Mouse (Mus musculus): ENCODE results near the gene Hmmr.
"Not testable (repeated sequence)": the region's sequence is repeated elsewhere in the genome, so short reads cannot be mapped to it uniquely, and the experiment has no call there.

The Hmmr gene

DNA sequence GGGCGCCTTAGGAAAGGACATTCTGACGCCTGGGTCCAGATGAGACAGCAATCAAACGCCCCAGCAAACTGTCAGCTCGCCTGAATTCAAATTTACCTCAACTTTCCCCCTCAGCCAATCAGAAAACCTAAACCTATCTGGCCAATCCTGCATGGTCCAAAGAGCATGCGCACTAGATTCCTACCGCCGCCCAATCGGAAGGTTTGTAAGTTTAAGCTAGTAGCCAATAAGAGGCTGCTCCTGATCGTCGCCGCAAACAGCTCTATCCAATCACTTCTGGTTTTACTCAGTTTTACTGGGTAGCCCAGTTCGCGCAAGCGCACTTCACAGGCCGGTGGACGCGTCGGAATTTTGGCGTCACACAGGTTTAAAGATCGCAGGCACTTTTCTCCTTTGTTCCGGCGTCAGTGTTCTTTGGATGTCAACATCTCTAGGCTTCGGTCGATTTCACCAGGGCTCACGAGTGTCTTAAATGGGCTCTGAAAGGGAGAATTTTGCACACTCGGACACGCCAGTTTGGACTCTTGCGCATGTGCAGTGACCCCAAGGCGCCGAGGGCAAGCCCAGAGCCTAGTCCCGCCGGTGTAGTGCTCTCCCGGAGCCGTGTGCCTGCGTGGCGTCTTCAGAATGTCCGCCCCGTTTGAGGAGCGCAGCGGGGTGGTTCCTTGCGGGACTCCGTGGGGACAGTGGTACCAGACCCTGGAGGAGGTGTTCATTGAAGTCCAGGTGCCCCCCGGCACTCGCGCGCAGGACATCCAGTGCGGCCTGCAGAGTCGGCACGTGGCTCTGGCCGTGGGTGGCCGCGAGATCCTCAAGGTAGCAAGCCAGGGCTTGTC is at the start of gene Hmmr, which contains the start of gene Nudcd2:
Hmmr (minus strand) TSS at position 84 of the 836 bp plus-strand sequence.
Nudcd2 (plus strand) TSS at position 329 of the 836 bp plus-strand sequence.
- peak; percentile 91 for DNase-seq (ENCODE audit: low spot score)

DNA sequence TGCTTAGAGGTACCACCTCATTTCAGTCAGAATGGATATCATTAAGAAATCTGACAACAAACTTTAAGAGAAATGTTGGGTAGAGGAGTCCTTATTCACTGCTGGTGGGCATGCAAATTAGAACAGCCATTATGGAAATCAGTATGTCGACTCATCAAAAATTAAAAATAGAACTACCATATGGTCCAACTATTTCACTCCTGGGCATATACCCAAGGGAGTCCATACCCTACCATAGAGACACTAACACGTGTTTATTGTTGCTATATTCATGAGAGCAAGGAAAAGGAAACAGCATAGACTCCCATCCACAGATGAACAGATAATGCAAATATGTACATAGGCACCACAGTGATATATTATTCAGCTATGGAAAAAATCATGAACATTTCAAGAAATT is 48.6 kb upstream of the Hmmr start:
- no peak for DNase-seq (ENCODE audit: low spot score)

DNA sequence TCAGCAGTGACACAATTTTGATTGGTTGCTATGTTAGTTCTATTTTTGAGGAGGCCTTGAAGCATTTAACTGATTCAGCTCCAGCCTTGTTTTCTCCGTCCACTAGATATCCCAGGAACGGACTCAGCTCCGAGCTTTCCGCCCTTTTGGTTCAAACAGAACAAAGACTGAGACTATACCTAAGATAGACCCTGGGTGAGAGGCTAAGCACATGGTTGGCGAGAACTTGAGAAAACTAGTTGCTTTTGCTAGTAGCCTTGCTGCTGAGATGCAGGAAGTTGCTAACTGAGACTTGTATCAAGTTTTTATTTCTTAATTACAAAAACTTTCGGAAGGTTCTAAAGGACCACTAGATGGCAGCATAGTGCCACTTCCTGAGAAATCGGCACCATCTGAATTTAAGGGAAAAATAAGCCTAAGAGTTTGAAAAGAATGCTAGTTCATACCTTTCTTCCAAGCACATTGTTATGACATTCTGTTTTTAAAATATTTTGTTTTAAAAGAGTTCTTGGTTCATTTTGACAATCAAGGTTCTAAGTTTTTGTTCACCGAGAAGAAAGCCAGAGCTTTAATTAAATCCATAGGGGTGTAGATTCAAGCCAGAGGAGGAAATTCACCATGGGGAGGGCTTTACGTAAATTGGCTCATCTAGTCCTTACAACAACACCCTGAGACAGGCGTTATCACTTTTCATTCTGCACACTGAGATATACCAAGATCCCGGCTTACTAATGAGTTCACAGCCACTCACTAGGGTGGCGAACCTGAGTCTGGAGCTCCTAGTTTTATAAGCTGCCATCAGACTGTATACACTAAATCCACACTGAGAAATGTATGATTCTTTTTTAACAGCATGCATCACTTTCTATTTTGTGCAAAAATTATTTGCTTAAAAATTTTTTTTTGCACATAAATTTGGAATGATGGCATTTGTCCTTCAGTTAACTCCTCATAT is 42.4 kb upstream of the Hmmr start:
- no peak for DNase-seq (ENCODE audit: low spot score)

DNA sequence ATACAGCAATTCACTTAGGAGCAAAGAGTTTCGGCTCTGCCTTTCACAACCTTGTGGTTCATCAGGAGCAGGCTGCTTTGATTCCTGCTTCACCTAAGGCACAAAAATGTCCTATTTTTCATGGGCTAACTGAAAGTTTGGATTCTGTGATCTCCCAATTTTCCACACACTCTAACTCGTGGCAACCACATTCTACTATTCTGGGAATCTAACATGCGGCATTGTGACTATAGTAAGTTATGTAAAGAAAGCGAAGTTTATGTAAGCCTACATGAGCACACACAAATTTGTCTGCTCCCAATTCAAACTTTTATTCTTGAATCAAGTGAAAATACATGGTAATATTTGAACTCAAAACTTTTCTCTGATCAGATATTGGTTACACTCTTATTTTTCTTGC is 31.5 kb upstream of the Hmmr start:
- no peak for DNase-seq (ENCODE audit: low spot score)

DNA sequence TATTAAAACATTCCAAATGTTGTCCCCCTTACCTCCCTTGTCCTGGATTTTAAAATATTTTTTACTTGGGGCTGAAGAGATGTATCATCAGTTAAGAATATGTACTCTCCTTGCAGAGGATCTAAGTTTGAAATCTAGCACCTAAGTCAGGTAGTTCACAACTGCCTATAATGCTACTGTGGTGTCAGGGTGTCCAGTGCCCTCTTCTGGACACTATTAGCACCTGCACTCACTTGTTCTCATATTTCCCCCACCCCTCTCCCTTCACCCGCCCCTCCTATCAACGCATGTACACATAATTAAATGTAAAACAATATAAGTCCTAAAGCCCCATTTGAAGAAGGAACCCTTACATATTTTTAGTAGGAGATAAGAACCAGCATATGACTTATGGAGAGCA is 30.2 kb upstream of the Hmmr start:
- DNase-seq (ENCODE audit: low spot score): no peak

DNA sequence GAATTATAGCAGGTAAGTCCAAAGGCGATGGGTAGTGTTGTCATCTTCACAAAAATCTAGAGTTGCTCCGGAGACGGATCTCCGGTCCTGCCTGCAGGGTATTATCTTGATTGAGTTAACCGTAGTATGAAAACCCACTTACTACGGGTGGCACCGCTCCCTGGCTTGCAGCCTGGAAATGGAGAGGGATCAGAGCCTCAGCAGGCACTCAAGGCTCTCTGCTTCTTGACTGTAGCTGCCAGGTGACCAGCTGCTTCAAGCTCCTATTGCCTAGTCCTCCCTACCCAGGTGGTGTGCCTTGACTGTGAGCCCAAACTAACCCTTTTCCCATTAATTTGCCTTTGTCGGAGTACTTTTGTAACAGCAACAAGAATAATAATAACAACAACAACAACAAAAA is 26.7 kb upstream of the Hmmr start:
- DNase-seq (ENCODE audit: low spot score): no peak

DNA sequence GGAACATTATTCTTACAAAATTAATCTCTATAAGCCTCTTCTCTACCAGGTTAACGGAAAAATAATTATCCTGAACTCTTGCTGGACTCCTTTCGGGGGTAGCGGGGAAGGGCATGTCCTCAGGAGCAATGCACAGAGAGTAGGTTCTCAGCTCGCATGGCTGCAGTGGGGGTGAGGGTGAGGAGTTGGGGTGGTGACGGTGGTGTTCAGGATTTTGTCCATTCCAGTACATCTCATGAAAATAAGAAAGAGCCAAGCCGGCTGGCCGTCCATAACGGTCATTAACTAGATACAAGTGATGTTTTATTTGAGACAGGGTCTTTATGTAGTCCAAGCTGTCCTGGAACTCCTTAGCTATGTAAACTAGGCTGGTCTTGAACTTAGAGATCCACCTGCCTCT is 22.7 kb upstream of the Hmmr start:
- no peak for DNase-seq (ENCODE audit: low spot score)

DNA sequence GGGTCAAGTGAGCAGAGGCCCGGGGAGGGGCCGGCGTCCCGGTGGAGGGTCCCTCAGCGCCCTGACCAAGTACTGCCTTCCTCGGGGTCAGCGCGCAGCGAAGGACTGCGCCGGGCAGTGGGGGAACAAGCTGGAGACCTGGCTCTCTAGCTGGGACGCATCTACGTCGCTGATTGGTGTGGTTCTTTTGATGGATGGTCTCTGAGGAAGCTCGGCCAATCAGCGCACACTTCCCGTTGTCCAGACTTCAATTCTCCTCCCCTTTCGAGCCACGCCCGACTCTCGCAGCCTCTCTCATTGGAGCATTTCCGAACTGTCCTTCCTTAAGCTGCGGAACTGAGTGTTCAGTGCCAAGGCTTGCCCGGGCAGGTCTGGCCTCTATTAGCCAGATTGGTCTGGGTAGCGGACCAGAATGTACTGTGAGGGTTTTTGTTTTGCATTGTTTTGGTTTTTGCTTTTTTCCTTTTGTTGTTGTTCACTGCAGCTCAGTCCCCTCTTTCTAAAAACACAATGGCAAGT is 21.9 kb upstream of the Hmmr start, which contains the start of gene Ccng1:
Ccng1 (minus strand) TSS at position 203 of the 519 bp plus-strand sequence.
- peak; percentile 92 for DNase-seq (ENCODE audit: low spot score)

DNA sequence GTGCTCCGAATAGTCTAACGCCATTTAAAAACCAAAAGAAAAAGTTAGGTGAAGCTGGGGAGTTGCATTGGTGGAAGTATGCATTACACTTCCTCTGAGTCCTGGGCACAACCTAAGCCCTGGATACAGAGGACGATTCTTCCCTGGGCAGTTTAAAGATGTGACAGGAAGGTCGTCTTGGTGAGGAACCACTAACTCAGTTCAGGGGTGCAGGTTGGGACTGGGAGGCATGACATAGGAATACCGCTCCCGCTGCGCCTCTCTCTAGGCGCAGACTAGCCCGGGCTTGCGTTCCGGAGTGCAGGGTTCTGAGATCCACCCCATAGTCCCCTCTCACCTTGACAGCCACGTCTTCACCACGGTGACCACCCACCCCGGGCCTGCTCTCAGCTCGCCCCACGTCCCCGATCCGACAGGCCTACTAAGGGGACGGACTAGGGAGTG is 21.5 kb upstream of the Hmmr start:
- DNase-seq (ENCODE audit: low spot score): no peak

DNA sequence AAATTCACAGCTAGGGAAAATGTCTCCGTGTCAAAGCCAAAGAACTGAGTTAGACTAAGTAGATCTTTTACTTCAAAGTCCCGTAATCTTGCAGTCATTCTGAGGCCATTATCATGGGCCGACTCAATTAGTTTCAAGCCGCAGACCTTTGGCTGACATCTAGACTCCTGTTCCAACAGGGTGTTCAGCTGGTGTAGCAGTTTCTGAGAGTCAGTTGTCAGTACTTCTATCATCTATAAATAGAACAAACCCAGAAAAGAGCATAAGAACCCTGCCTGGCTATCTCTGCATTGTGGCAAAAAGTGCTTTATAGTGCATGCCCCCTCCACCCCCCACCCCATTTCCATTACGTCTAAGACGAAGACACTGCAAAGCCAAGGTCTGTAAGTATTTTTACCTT is 20.6 kb upstream of the Hmmr start:
- no peak for DNase-seq (ENCODE audit: low spot score)

DNA sequence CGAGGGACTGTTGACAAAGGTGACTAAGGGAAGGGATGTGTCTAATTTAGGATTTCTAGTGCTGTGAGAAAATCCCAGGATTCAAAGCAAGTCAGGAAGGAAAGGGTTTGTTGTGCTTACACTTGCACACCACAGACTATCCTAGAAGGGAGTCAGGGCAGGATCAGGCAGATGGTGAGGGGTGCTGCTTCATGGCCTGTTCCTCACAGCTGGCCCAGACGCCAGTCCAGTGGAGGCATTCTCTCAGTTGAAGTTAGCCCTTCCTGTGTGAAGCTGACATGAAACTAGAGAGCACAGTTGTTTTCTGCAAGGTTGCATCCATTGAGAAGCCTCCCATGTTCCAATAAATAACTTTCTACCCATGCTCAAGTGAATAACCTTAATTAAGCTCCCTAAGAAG is 14.5 kb upstream of the Hmmr start:
- no peak for DNase-seq (ENCODE audit: low spot score)

DNA sequence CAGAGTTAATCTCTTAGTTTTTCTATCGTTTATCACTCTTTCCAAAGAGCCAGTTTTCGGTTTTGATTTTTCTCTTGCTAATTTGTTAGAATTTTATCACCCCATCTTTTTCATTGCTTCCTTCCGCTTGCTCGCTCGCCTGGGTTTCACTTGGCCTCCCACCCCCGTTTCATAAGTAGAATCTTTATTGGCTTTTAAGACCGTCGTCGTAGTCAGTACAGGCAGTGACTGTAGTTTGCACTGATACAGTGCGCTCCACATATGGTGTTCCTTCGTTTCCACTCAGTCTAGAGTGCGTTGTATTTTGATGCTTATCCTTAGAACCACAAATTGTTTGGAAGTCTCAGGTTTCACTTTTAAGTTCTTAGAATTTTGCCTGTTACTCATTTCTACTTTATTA is 13.1 kb upstream of the Hmmr start:
- no peak for DNase-seq (ENCODE audit: low spot score)

DNA sequence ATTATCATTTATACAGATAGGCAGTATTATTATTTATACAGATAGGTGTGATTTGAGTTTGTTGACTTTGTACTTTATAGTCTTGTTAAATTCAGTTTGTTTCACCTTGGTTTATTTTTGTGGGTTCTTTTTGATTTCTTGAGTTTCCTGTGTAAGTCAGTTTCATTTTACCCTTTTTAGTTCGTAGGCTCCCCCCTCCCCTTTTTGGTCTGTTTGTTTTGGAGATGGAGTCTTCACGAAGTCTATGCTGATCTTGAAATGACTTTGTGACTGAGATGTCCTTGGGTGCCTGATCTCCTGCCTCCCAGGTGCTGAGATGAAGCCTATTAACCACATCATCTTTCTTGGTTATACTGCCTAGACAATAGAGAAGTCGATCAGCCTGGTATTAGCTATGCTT is 11.1 kb upstream of the Hmmr start:
- no peak for DNase-seq (ENCODE audit: low spot score)

DNA sequence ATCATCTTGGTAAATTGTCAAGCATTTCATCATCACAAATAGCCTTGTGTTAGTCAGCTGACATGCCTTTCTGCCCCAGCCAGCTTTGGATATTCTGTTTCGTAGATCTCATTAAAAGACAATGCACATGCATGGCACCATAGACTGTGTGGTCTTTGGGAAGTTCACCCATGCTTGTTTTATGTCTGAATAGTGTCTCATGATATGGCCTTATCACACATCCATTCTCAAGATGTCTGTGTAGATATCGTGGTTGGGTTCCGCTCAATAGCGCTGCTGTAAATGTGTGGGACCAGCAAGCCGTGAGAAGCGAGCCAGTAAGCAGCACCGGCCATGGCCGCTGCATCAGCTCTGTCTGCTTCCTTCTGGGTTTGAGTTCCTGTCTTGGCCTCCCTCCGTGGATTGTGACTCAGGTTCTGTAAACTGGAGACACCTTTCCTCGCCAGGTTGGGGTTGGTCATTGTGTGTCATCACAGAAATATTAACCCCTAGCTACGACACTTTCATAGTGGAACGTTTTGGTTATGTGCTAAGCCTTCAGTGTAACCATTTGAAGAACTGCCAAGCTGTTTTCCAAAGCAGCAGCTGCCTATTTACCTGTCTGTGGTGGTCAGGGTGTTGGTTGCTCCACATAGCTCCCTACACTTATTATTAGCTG is 8.5 kb upstream of the Hmmr start:
- no peak for DNase-seq (ENCODE audit: low spot score)

DNA sequence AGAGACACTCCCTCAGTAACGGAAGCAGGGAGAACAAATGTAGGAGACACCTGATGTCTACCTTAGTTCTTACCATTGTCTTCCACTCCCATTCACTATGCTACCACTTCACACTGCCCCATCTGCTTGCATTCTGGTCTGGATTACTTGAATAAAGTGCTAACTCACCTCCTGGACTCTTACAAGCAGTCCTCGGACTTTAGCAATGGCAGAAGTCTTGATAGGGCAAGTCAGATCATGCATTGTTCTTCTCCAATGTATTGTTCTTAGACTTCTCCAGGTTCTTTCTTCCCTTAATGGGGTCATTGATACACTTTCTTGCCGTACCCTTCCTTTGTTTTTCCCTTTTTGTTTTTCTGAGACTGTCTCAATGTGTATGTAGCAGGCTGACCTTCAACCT is 4.1 kb upstream of the Hmmr start:
- DNase-seq (ENCODE audit: low spot score): no peak

DNA sequence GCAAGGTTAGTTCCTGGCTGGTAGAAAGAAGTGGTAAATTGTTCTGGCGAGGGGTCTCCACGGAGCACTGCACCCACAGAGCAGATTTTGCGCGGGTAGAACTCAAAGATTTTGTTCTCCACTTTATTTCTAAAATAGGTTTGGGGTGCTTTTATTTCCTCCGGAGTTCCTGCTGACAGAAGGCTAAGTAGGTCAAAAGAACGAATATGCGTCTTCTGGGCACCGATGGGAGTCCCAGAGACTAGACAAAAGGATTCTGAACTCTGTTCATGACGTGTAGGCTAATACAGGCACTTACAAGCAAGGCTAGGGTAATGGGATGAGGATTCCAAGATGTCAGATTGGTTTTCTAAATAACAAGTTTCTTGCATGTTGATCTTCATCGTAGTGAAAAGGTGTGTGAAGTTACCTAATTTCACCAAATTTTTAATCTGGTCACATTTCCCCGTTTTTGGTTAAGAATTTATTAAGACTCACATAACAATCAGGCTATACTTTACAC is 1.1 kb upstream of the Hmmr start:
- no peak for DNase-seq (ENCODE audit: low spot score)

DNA sequence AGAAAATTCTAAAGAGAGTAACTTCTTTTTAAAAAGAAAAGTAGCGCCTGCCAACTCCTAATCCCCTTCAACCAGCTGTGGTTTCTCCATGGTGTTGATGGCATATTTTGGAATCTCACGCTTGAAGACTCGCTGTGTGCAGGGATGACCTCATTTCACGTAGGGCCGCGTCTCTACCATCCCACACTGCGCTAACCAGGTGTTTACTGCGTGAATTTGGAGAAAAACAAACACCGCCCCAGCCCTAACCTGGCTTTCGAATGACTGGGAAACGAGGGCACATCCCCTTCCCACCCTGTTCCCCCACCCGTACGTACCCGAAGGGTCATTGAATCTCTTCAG is 254 bp downstream of the Hmmr start:
- DNase-seq (ENCODE audit: low spot score): no peak

DNA sequence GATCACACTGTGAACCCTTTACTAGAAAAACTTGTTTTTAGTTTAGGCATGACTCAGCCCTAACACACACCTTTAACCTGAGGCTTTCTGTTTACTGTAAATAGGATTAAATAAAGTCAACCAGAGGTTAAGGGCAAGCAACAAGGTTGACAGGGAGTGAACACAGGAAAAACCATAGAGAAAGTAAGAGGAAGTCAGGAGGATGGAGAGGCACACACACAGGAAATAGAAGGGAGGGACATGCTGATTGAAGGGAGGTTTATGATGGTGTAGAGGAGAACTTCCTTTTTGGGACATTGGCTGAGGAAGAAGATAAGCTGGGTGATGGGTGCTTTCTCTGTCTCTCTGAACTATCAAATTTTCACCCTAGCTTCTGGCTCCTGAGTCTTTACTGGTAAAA is 14.9 kb downstream of the Hmmr start:
- DNase-seq (ENCODE audit: low spot score): no peak

DNA sequence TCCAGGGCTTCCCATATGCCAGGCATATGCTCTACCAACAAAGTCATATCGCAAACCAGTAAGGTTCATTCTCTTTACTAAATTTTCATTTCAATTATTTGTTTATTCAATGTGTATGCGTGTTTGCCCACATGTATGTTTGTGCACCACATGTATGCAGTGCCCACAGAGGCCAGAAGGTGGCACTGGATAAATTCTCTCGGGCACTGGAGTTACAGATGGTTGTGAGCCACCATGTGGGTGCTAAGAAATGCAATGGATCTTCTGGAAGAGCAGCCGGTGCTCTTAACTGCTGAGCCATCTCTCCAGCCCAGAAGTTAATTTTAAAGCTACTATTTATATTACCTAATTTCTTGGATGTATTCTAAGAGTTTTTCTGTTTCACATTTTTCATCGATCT is 17.7 kb downstream of the Hmmr start:
- DNase-seq (ENCODE audit: low spot score): no peak

DNA sequence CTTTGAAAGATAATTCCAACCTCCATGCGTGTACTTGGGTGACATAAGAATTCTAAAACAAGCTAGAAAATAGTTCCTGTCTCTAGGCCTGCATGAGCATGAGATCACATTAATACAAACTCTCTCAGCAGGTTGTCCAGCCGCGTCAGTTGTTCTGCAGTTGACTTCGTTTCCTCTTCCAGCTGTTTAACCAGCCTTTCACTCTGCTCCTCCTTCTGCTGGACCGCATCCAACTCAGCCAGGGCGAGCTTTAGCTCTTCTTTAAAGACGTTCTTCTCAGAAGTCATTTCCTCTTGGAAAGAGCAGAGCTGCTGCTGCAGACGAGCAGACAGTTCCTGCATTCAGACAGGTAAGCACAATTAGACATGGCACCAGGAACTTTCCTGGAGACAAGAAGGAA is 19.4 kb downstream of the Hmmr start:
- DNase-seq (ENCODE audit: low spot score): no peak

DNA sequence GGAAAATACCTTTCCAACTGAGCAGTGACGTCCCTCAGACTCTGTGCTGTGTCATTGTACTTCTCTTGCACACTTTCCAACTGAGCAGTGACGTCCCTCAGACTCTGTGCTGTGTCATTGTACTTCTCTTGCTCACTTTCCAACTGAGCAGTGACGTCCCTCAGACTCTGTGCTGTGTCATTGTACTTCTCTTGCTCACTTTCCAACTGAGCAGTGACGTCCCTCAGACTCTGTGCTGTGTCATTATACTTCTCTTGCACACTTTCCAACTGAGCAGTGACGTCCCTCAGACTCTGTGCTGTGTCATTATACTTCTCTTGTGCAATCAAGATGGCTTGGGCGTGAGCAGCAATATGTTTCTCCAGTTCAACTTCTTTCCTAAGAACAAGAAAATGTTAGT is 23.3 kb downstream of the Hmmr start:
- DNase-seq (ENCODE audit: low spot score): not testable (repeated sequence)

DNA sequence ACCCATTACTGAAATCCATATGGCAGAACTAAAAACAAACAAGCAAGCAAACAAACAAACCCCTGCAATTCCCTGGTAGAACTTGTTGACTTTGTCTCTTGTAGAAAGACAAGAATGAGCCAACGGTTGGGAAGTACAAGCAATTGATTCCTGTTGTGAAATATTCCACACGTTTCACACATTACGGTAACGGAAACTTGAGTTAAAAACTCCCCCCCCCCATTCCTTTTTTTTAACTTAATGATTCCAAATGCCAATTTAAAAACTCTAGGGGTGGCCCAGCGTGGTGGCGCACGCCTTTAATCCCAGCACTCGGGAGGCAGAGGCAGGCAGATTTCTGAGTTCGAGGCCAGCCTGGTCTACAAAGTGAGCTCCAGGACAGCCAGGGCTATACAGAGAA is 38.1 kb downstream of the Hmmr start, which contains the start of gene Mat2b:
Mat2b (minus strand) TSS at position 101 of the 400 bp plus-strand sequence.
- no peak for DNase-seq (ENCODE audit: low spot score)

Measured in layer of hippocampus, adult 9-10 months (tissue).